Mouse (Mus musculus): ENCODE measurements around the gene Hjurp. TPM values are rescaled to one million over a fixed set of nuclear protein-coding genes. Genes with fewer than 3 reads are reported as not detected.
"Not testable (repeated sequence)": the region's sequence is repeated elsewhere in the genome, so short reads cannot be mapped to it uniquely, and the experiment has no call there.

Hjurp gene
- polyA plus RNA-seq, 1 experiment from 2014 or later, result 245 TPM

DNA sequence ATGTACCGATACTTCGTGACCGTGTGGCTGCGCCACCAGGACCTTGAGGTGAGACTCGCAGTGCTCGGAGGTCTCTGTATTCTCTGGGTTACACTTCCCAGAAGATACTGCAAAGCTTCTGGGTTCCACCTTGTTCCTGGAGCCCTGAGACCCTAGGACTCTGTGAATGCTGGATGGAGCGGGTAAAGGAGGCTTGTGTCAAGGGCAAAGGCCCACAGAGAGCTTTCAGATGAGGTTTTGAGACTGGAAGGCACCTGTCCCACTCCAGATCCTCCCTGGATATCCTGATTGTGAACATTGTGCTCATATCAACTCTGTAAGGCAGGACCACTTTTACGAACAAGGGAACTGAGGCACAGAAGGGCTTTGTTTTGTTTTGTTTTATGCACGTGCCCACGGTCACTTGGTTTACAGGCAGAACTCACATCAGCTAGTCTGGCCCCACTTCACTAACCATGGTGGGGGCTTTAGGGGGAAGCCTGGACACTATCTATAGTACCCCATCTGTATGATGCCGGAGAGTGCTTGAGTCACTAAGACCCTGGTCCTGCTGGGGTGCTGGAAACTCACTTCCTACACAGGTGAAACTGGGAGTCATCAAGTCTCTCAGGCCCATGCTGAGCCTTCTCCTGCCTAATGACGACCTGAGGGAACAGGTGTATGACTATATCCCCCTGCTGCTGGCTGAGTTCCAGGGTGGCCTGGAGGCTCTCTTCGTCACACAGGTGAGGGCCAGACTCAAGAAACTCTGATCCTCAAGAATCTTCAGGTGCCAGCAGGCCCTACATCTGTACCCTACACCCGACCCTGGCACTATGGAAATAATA, 43.8 kb downstream of the Hjurp start:
- Histone ChIP-seq H3K27me3 (ENCODE audit: low read depth, poor library complexity, severe bottlenecking) (no peaks in the 10 kb centered on the region), H3K4me3 (no peak overlapping the region), H3K27ac (no peak overlapping the region), H3K9me3 (replicated peaks) (peaks cover 91% of the 10 kb centered on the region), H3K36me3 (no peaks in the 10 kb centered on the region), H3K4me1 (no peaks in the 10 kb centered on the region)
- 72% methylated on average over 14 of the region's 14 CpGs for WGBS
- DNase-seq (ENCODE audit: low spot score), result no peak

DNA sequence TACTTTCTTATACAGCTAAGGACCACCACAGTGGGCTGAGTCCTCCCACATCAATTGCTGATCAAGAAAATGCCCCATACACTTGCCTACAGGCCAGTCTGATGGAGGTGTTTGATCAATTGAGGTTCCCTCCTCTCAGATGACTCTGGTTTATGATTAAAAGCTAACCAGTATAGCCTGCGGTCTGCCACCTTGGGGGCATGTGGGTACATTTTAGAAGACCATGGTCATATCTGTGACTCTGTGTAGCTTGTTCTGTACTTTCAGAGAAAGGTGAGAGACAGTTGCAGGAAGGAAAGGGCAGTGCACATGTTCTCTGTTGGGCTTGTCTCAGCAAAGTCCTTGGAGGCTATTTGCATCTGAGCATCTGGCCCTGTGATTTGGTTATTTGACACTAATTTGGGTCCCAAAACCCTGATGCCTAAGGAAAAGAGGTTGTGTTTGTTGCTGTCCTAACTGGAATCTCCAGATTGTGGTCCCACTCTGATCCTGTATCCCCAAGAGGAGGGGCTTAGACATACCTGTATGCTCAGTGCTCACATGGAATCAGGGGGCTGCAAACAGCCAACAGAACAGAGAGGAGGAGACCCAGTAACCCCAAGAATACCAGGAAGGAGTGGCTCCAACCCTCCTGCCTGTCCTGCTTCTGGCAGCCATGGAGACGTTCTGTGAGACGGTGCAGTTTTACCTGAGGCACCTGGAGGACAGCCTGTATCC, 44.6 kb downstream of the Hjurp start:
- no peak overlapping the region for H3K4me3 ChIP-seq
- no peaks in the 10 kb centered on the region for H3K36me3 ChIP-seq
- no peaks in the 10 kb centered on the region for H3K27me3 ChIP-seq (ENCODE audit: low read depth, poor library complexity, severe bottlenecking)
- H3K4me1 ChIP-seq, result no peaks in the 10 kb centered on the region
- DNase-seq (ENCODE audit: low spot score), result no peak
- H3K27ac ChIP-seq, result no peak overlapping the region
- WGBS, result 60% methylated on average over 3 of the region's 3 CpGs
- H3K9me3 ChIP-seq (replicated peaks), result peaks cover 90% of the 10 kb centered on the region

DNA sequence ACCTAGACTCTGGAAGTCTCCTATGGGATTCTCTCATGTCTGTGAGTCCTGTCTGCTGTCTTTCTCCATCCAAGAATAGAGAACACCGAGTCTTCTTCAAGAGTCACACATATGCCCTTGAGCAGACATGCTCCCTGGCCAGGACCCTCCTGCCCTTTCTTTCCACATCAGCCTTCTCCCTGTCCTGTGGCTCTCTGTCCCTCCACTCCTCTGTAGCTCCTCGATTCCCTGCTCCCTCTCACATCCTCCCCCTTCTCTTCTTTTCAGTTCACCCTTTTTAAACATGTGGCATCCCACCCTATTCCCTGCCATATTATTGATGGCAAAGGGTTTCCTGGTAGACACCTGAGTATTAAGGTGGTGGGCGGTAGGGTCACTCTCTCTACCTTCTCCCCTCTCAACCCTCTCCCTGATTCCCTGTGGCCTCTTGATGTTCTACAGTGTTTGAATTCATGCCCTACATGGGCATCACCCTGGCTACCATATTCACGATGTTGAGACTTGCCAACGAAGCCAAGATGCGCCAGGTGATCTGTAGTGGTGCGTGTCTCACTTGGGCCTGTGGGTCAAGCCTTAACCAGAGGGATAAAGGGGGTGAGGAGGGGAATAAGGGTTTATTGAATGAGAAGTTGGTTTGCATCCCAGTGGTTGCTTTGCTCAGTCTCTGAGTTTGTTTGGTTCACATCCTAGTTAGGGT, 45.5 kb downstream of the Hjurp start:
- H3K36me3 ChIP-seq, result no peaks in the 10 kb centered on the region
- 73% methylated on average over 7 of the region's 7 CpGs for WGBS

DNA sequence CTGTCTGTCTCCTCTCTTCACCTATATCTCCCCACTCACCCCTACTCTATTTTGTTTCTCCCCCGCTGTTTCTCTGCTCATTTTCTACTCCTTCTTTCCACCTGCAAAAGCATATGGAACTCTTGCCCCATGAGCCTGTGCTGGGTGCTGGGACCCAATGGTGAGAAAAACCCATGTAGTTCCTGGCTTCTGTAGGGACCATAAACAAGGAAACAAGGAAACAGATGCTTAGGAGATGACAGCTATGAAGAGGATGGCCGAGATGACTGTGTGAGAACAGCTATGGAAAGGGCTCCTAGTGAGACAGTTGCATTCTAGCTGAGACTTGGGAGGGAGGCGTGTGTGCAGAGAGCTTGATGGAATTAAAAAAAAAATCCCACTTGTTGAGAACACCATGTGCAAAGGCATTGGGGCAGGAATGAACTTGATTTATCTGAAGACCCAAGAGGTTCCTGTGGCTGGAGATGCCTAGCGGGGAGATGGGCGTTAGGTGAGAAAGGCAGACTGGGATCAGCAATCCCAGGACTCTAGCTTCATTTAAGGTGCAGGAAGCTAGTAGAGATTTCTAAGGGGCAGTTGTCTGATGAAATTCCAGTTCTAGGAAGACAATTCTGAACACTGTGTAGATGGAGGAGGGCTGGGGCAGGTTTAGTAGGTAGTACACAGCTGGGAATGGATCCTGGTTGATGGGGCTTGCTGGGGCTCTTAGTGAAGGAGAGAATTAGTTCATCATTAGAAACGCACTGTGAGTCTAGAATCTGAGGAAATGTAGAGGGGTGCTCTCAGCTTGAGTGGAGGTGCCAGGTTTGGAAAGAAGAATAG, 46.2 kb downstream of the Hjurp start:
- Histone ChIP-seq H3K27ac (no peak overlapping the region), H3K36me3 (no peaks in the 10 kb centered on the region), H3K9me3 (replicated peaks) (peaks cover 91% of the 10 kb centered on the region), H3K4me1 (no peaks in the 10 kb centered on the region), H3K27me3 (ENCODE audit: low read depth, poor library complexity, severe bottlenecking) (no peaks in the 10 kb centered on the region), H3K4me3 (no peak overlapping the region)
- DNase-seq (ENCODE audit: low spot score), result no peak
- WGBS, result 77% methylated on average over 6 of the region's 6 CpGs

More for the DNA sequence above, 45.5 kb downstream of the Hjurp start:
- Histone ChIP-seq H3K4me3 (no peak overlapping the region), H3K27ac (no peak overlapping the region), H3K27me3 (ENCODE audit: low read depth, poor library complexity, severe bottlenecking) (no peaks in the 10 kb centered on the region), H3K9me3 (replicated peaks) (peaks cover 89% of the 10 kb centered on the region), H3K4me1 (no peaks in the 10 kb centered on the region)
- no peak for DNase-seq (ENCODE audit: low spot score)

- H3K4me3 ChIP-seq, result no peak overlapping the region
- peaks cover 91% of the 10 kb centered on the region for H3K9me3 ChIP-seq (replicated peaks)
- no peak overlapping the region for H3K27ac ChIP-seq
- DNase-seq (ENCODE audit: low spot score), result no peak
- H3K4me1 ChIP-seq, result no peaks in the 10 kb centered on the region
- H3K36me3 ChIP-seq, result no peaks in the 10 kb centered on the region
- no peaks in the 10 kb centered on the region for H3K27me3 ChIP-seq (ENCODE audit: low read depth, poor library complexity, severe bottlenecking)
- WGBS, result 72% methylated on average over 7 of the region's 7 CpGs
Measured at GRCm38 (mm10) chr1:88230421-88230820, 47.0 kb downstream of the Hjurp start.

GRCm38 (mm10) chr1:88229986-88230385, 47.4 kb downstream of the Hjurp start:
- H3K36me3 ChIP-seq, result no peaks in the 10 kb centered on the region
- no peak overlapping the region for H3K27ac ChIP-seq
- WGBS, result 89% methylated on average over 5 of the region's 5 CpGs
- H3K27me3 ChIP-seq (ENCODE audit: low read depth, poor library complexity, severe bottlenecking), result no peaks in the 10 kb centered on the region
- DNase-seq (ENCODE audit: low spot score), result no peak
- H3K9me3 ChIP-seq (replicated peaks), result peaks cover 89% of the 10 kb centered on the region
- no peaks in the 10 kb centered on the region for H3K4me1 ChIP-seq
- H3K4me3 ChIP-seq, result no peak overlapping the region

- H3K27ac ChIP-seq, result no peak overlapping the region
- WGBS, result 87% methylated on average over 3 of the region's 3 CpGs
- DNase-seq (ENCODE audit: low spot score), result no peak
Measured at GRCm38 (mm10) chr1:88229566-88229965, 47.9 kb downstream of the Hjurp start.

DNA sequence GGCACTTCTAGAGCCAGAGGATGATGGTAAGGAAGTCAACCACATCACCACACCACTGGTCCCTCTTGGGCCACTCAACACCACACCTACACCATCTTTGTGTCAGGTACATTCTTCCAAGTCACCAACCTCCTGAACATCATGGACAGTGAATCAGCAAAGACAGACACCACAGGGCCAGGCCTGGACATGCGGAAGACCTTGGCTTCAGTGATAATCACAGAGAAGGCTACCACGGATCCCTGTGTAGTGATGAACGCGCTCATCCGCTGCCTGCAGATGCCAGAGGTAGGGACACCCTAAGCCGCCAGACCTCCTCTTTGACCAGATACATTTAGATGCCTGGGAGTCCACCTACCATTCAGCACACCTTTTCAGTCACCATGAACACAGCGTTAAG, 49.3 kb downstream of the Hjurp start:
- peaks cover 73% of the 10 kb centered on the region for H3K9me3 ChIP-seq (replicated peaks)
- H3K36me3 ChIP-seq, result no peaks in the 10 kb centered on the region
- H3K4me1 ChIP-seq, result no peaks in the 10 kb centered on the region
- no peaks in the 10 kb centered on the region for H3K27me3 ChIP-seq (ENCODE audit: low read depth, poor library complexity, severe bottlenecking)
- H3K4me3 ChIP-seq, result no peak overlapping the region
- no peak for DNase-seq (ENCODE audit: low spot score)
- no peak overlapping the region for H3K27ac ChIP-seq
- WGBS, result 70% methylated on average over 7 of the region's 7 CpGs

More at GRCm38 (mm10) chr1:88229566-88229965, 47.9 kb downstream of the Hjurp start:
- Histone ChIP-seq H3K36me3 (no peaks in the 10 kb centered on the region), H3K9me3 (replicated peaks) (peaks cover 85% of the 10 kb centered on the region), H3K4me1 (no peaks in the 10 kb centered on the region), H3K4me3 (no peak overlapping the region), H3K27me3 (ENCODE audit: low read depth, poor library complexity, severe bottlenecking) (no peaks in the 10 kb centered on the region)

- H3K27me3 ChIP-seq (ENCODE audit: low read depth, poor library complexity, severe bottlenecking), result no peaks in the 10 kb centered on the region
- peaks cover 70% of the 10 kb centered on the region for H3K9me3 ChIP-seq (replicated peaks)
- H3K4me1 ChIP-seq, result no peaks in the 10 kb centered on the region
- no peak overlapping the region for H3K4me3 ChIP-seq
- DNase-seq (ENCODE audit: low spot score), result peak; percentile 27
- H3K36me3 ChIP-seq, result no peaks in the 10 kb centered on the region
- H3K27ac ChIP-seq, result no peak overlapping the region
- 64% methylated on average over 2 of the region's 2 CpGs for WGBS
Measured at GRCm38 (mm10) chr1:88227482-88227881, 50.0 kb downstream of the Hjurp start.

DNA sequence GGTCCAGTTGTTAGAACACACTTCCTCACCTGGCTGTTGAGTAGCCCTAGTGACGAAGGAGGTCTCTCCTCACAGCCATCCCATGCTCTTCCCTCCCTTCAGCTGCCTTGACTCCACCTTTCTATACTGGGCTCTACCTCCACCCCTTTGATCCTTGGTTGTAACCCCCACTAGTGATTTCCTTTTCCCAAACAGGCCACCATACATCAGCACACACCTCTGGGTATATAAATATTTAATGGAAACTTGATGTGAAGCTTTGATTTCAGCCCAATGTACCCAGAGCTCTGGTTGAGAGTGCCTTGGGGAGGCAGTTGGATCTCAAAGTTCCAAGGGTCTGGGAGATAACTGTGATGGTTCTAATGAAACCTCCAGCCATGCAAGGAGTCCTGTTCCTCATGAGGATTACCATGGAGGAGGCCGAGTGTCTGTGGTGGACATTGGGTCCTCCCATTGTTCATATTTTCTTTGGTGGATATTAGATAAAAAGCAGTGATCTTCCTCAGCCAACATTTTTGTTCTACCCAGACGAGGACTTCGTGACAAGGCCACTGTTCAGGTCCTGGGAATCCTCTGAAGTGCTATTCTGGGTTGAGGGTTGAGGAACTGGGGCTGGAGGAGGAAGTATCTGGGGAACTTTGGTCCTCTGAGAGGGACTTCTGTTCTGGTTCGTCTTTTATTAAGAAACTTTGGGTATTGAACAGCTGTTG, 50.6 kb downstream of the Hjurp start, which contains the start of gene Mroh2a:
Gene Mroh2a, plus strand, starts transcription at position 317 of the 710 bp plus-strand sequence.
- peak; percentile 30 for DNase-seq (ENCODE audit: low spot score)
- Histone ChIP-seq H3K27me3 (ENCODE audit: low read depth, poor library complexity, severe bottlenecking) (no peaks in the 10 kb centered on the region), H3K4me1 (no peaks in the 10 kb centered on the region), H3K36me3 (no peaks in the 10 kb centered on the region), H3K9me3 (replicated peaks) (peaks cover 63% of the 10 kb centered on the region), H3K4me3 (no peak within 1 kb of the TSS), H3K27ac (no peak within 1 kb of the TSS)
- WGBS, result 60% methylated on average over 5 of the region's 5 CpGs

- Histone ChIP-seq H3K4me1 (no peaks in the 10 kb centered on the region), H3K27ac (no peak overlapping the region), H3K4me3 (no peak overlapping the region), H3K36me3 (no peaks in the 10 kb centered on the region), H3K27me3 (ENCODE audit: low read depth, poor library complexity, severe bottlenecking) (no peaks in the 10 kb centered on the region), H3K9me3 (replicated peaks) (peaks cover 54% of the 10 kb centered on the region)
- DNase-seq (ENCODE audit: low spot score), result peak; percentile 29
Measured at GRCm38 (mm10) chr1:88225741-88226140, 51.7 kb downstream of the Hjurp start.

- H3K4me1 ChIP-seq; H3K36me3 ChIP-seq; H3K27me3 ChIP-seq (ENCODE audit: low read depth, poor library complexity, severe bottlenecking); H3K4me3 ChIP-seq; H3K27ac ChIP-seq: not testable (repeated sequence)
- DNase-seq (ENCODE audit: low spot score), result peak; percentile 28
- 38% methylated on average over 2 of the region's 2 CpGs for WGBS
- H3K9me3 ChIP-seq (replicated peaks), result peaks cover 50% of the 10 kb centered on the region
Measured at GRCm38 (mm10) chr1:88225301-88225700, 52.1 kb downstream of the Hjurp start.

All from limb, embryonic 10.5 days (tissue).